Mouse (Mus musculus) G1E (cell line): ENCODE measurements at regions not wholly inside any gene's neighbourhood (a gene's known extent, or its start where the extent isn't known, plus 50 kb on each side); places are given as distances from the start of the nearest gene placed in this dataset.

Experiments used
- ATAC-seq: 2 replicates; pipeline ENCODE4 v1.8.0; 2016; ENCODE audit warnings: mild to moderate bottlenecking; ENCODE audit not compliant: insufficient number of reproducible peaks, poor library complexity, low FRiP score, severe bottlenecking; ENCODE audit errors: extremely low read depth
- DNase-seq: peaks from one replicate; pipeline ENCODE4 v3.0.0; 2012; ENCODE audit warnings: low spot score
- H3K27me3 ChIP-seq: 2 replicates; pipeline ENCODE4 v1.6.1; 2012; ENCODE audit warnings: mild to moderate bottlenecking, low read length, inconsistent platforms; ENCODE audit not compliant: insufficient read depth
- H3K36me3 ChIP-seq: replicated peaks from 2 replicates; pipeline ENCODE3; 2012; ENCODE audit warnings: mild to moderate bottlenecking, inconsistent platforms
- H3K4me1 ChIP-seq: 2 replicates; pipeline ENCODE4 v1.6.1; 2012; ENCODE audit warnings: low read depth, low read length, inconsistent platforms, mixed read lengths; ENCODE audit not compliant: insufficient read depth
- H3K4me3 ChIP-seq: 2 replicates; pipeline ENCODE4 v1.5.1; 2012; ENCODE audit warnings: low read depth, mild to moderate bottlenecking, inconsistent platforms, low read length, moderate library complexity, mixed read lengths
- H3K9me3 ChIP-seq: replicated peaks from 2 replicates; pipeline ENCODE4 v1.6.1; 2012; ENCODE audit warnings: inconsistent platforms
- CTCF ChIP-seq: IDR thresholded peaks from 2 replicates; pipeline ENCODE4 v1.5.1; 2012; ENCODE audit warnings: low read depth, low read length, inconsistent platforms, mixed read lengths
- GATA1 ChIP-seq: IDR thresholded peaks from 2 replicates; pipeline ENCODE4 v1.6.1; 2012; ENCODE audit warnings: borderline replicate concordance, low read length, inconsistent platforms, mixed read lengths
- GATA2 ChIP-seq: IDR thresholded peaks from 2 replicates; pipeline ENCODE4 v1.6.1; 2012; ENCODE audit warnings: low read depth, low read length, inconsistent platforms, borderline replicate concordance
- POLR2AphosphoS5 ChIP-seq: IDR thresholded peaks from 2 replicates; pipeline ENCODE4 v1.6.1; 2012; ENCODE audit warnings: low read depth, low read length, inconsistent platforms; ENCODE audit not compliant: insufficient replicate concordance
- TAL1 ChIP-seq: conservative IDR thresholded peaks from 2 replicates; pipeline ENCODE4 v1.6.1; 2012; ENCODE audit warnings: low read depth, low read length, inconsistent platforms, mixed read lengths

GRCm38 (mm10) chr4:105397451-105397850, 240.3 kb downstream of the Plpp3 start:
- DNase-seq (no peak), ATAC-seq (no peak)
- TF ChIP-seq CTCF (no peak), GATA1 (no peak), TAL1 (no peak), POLR2AphosphoS5 (no peak), GATA2 (no peak)

GRCm38 (mm10) chr4:105402021-105402420, 244.9 kb downstream of the Plpp3 start:
- peaks cover 34% of the 10 kb centered on the region for H3K9me3 ChIP-seq
- TF ChIP-seq POLR2AphosphoS5 (no peak), TAL1 (no peak)
- ATAC-seq (no peak), DNase-seq (no peak)
- no peak overlapping the region for H3K4me3 ChIP-seq
- H3K36me3 ChIP-seq, result no peaks in the 10 kb centered on the region
- no peaks in the 10 kb centered on the region for H3K4me1 ChIP-seq
- no peaks in the 10 kb centered on the region for H3K27me3 ChIP-seq

More at GRCm38 (mm10) chr4:105397451-105397850, 240.3 kb downstream of the Plpp3 start:
- no peak overlapping the region for H3K4me3 ChIP-seq
- no peaks in the 10 kb centered on the region for H3K4me1 ChIP-seq
- H3K27me3 ChIP-seq, result no peaks in the 10 kb centered on the region
- H3K9me3 ChIP-seq, result peaks cover 20% of the 10 kb centered on the region
- no peaks in the 10 kb centered on the region for H3K36me3 ChIP-seq

GRCm38 (mm10) chr4:105403169-105403568, 246.0 kb downstream of the Plpp3 start:
- H3K36me3 ChIP-seq, result no peaks in the 10 kb centered on the region
- no peak for ATAC-seq

GRCm38 (mm10) chr4:105403686-105404085, 246.5 kb downstream of the Plpp3 start:
- Histone ChIP-seq H3K36me3 (no peaks in the 10 kb centered on the region), H3K27me3 (no peaks in the 10 kb centered on the region), H3K4me1 (no peaks in the 10 kb centered on the region), H3K9me3 (peaks cover 48% of the 10 kb centered on the region), H3K4me3 (no peak overlapping the region)
- no peak for DNase-seq
- TF ChIP-seq GATA2, result no peak
- no peak for TF ChIP-seq TAL1
- TF ChIP-seq POLR2AphosphoS5, result no peak
- no peak for TF ChIP-seq CTCF
- TF ChIP-seq GATA1, result no peak
- no peak for ATAC-seq

More at GRCm38 (mm10) chr4:105403169-105403568, 246.0 kb downstream of the Plpp3 start:
- TF ChIP-seq POLR2AphosphoS5 (no peak), TAL1 (no peak), CTCF (no peak), GATA2 (no peak), GATA1 (no peak)
- Histone ChIP-seq H3K27me3 (no peaks in the 10 kb centered on the region), H3K4me1 (no peaks in the 10 kb centered on the region), H3K4me3 (no peak overlapping the region), H3K9me3 (peaks cover 43% of the 10 kb centered on the region)
- DNase-seq, result no peak

GRCm38 (mm10) chr4:105405728-105406127, 248.6 kb downstream of the Plpp3 start:
- no peaks in the 10 kb centered on the region for H3K27me3 ChIP-seq
- H3K4me3 ChIP-seq, result no peak overlapping the region
- H3K4me1 ChIP-seq, result no peaks in the 10 kb centered on the region
- TF ChIP-seq GATA1 (no peak), POLR2AphosphoS5 (no peak), TAL1 (no peak), GATA2 (no peak), CTCF (no peak)
- DNase-seq (no peak), ATAC-seq (no peak)
- peaks cover 52% of the 10 kb centered on the region for H3K9me3 ChIP-seq
- no peaks in the 10 kb centered on the region for H3K36me3 ChIP-seq

GRCm38 (mm10) chr4:105406786-105407464, 249.8 kb downstream of the Plpp3 start:
- H3K4me1 ChIP-seq, result no peaks in the 10 kb centered on the region
- no peak for TF ChIP-seq CTCF
- TF ChIP-seq TAL1, result no peak
- TF ChIP-seq POLR2AphosphoS5, result no peak
- no peak for TF ChIP-seq GATA1
- TF ChIP-seq GATA2, result no peak
- ATAC-seq, result no peak
- no peak for DNase-seq
- H3K27me3 ChIP-seq, result no peaks in the 10 kb centered on the region
- H3K36me3 ChIP-seq, result no peaks in the 10 kb centered on the region
- H3K4me3 ChIP-seq, result no peak overlapping the region
- H3K9me3 ChIP-seq, result peaks cover 56% of the 10 kb centered on the region

GRCm38 (mm10) chr4:105408896-105409295, 251.7 kb downstream of the Plpp3 start:
- no peak for ATAC-seq
- no peaks in the 10 kb centered on the region for H3K36me3 ChIP-seq
- TF ChIP-seq GATA2 (no peak), CTCF (no peak), TAL1 (no peak), GATA1 (no peak), POLR2AphosphoS5 (no peak)
- no peak for DNase-seq
- H3K4me3 ChIP-seq, result no peak overlapping the region
- H3K4me1 ChIP-seq, result no peaks in the 10 kb centered on the region
- H3K27me3 ChIP-seq, result no peaks in the 10 kb centered on the region
- H3K9me3 ChIP-seq, result peaks cover 46% of the 10 kb centered on the region
